Mouse (Mus musculus) neural tube, embryonic 14.5 days (tissue): ENCODE measurements at regions not wholly inside any gene's neighbourhood (a gene's known extent, or its start where the extent isn't known, plus 50 kb on each side); places are given as distances from the start of the nearest gene placed in this dataset.

Experiments used
- ATAC-seq: fragments of 200-750 bp; cut with Nextera tagmentation; 2 replicates; pipeline ENCODE4 v1.8.0; 2017; ENCODE audit warnings: low read depth, mild to moderate bottlenecking, moderate TSS enrichment, moderate library complexity
- H3K27ac ChIP-seq: fragments of 300-500 bp; sonication (generic); 2 replicates; pipeline ENCODE4 v1.5.1; 2014; ENCODE audit warnings: low read depth, mild to moderate bottlenecking, control low read depth, low read length, moderate library complexity, mixed read lengths
- H3K27me3 ChIP-seq: fragments of 300-500 bp; sonication (generic); 2 replicates; pipeline ENCODE4 v1.6.1; 2014; ENCODE audit warnings: low read length; ENCODE audit not compliant: control insufficient read depth, insufficient read depth
- H3K36me3 ChIP-seq: fragments of 300-500 bp; sonication (generic); 2 replicates; pipeline ENCODE4 v1.6.1; 2014; ENCODE audit warnings: low read length, mixed read lengths; ENCODE audit not compliant: control insufficient read depth, insufficient read depth
- H3K4me1 ChIP-seq: fragments of 300-500 bp; sonication (generic); 2 replicates; pipeline ENCODE4 v1.6.1; 2014; ENCODE audit warnings: low read length; ENCODE audit not compliant: control insufficient read depth, insufficient read depth
- H3K4me2 ChIP-seq: fragments of 300-500 bp; sonication (generic); 2 replicates; pipeline ENCODE4 v1.6.1; 2014; ENCODE audit warnings: mild to moderate bottlenecking, low read depth, low read length, control low read depth
- H3K4me3 ChIP-seq: fragments of 300-500 bp; sonication (generic); 2 replicates; pipeline ENCODE4 v1.5.1; 2014; ENCODE audit warnings: low read depth, low read length, control low read depth, mixed read lengths
- H3K9ac ChIP-seq: fragments of 300-500 bp; sonication (generic); replicated peaks from 2 replicates; pipeline ENCODE4 v1.6.1; 2014; ENCODE audit warnings: low read depth, mild to moderate bottlenecking, control low read depth, low read length, mixed read lengths
- H3K9me3 ChIP-seq: fragments of 300-500 bp; sonication (generic); 2 replicates; pipeline ENCODE4 v1.6.1; 2016; ENCODE audit warnings: low read length; ENCODE audit not compliant: control insufficient read depth
- WGBS: fragments of 180-500 bp; shearing (Covaris S2); extraction: QIAGEN DNeasy Blood & Tissue Kit; methylation state at CpG from one replicate; pipeline ENCODE4 v1.1.7; 2014; 5-methylcytosine and 5-hydroxymethylcytosine counted together

DNA sequence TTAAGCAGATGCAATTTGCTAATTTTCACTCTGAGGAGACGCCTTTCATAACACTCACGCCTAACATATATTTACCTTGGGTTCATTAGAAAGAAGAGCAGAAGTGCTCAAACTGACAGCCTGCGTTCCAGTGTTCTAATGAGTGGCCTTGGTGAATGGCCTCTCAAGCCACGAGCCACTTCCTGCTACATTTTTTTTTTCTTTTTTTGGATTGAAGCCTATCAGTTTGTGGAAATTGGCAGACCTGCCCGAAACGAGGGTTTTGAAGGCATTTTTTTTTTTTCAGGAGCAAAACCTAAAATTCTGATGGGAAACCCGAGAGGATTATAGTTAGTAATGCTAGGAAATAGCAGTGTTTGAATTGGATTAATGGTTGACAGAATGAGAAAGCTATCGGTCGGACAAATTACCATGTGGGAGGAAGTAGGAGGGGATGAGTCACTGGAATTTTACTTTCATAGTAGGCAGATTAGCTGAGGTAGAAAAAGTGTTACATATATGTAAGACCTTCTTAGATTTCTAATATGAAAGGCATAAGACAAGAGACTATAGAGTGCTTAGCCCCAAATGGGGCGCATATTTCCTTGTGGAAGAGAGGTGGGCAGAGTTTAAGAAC, 113.7 kb upstream of the Cwc22 start:
- 79% methylated on average over 10 of the region's 10 CpGs for WGBS
- Histone ChIP-seq H3K27me3 (no peaks in the 10 kb centered on the region), H3K4me2 (no peak overlapping the region), H3K4me3 (no peak overlapping the region), H3K27ac (no peak overlapping the region), H3K36me3 (no peaks in the 10 kb centered on the region), H3K9me3 (no peaks in the 10 kb centered on the region), H3K9ac (no peak overlapping the region), H3K4me1 (0 out of 2 replicates have a peak, but pooled peaks cover 4% of the 10 kb centered on the region)
- ATAC-seq = no peak

DNA sequence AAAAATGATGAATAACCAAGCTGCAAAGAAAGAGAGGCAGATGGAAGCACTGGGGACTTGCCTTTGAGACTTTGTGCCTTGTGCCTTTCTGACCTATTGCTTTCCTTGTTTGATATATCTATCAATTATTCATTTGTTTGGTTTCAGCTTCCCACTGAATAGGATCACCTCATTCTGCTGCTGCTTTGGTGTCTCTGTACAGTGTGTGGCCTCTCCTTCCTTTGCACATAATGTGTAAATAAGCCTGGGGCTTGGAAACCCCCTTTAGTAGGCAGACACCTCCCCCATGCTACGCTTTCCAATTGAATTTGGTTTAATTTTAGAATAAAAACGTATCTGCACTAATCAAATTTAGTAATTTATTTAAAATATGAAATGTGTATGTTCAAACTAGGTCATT, 112.8 kb upstream of the Cwc22 start:
- no peak for ATAC-seq
- 74% methylated on average over 2 of the region's 2 CpGs for WGBS
- Histone ChIP-seq H3K36me3 (no peaks in the 10 kb centered on the region), H3K9me3 (no peaks in the 10 kb centered on the region), H3K9ac (no peak overlapping the region), H3K4me1 (no peaks in the 10 kb centered on the region), H3K4me3 (no peak overlapping the region), H3K27me3 (no peaks in the 10 kb centered on the region), H3K27ac (no peak overlapping the region), H3K4me2 (no peak overlapping the region)

DNA sequence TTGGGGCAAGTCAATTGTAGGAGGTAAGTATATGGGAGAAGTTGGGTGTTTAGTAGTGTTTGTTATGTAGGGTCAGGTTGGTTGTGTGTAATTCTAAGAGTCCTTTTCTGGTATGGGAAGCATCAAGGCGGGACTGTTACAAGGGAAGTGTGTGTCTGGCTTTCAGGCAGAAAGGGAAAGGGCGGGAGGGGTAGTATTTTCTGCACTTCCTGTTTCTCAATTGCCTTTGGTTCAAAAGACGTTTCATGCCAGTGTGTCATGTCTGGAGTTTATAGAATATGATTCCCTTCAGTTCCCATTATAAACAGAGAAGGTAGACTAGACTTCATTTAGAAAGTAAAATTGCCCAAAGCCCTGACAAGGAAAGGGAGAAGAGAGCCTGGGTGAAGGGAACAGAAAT, 107.7 kb upstream of the Cwc22 start:
- no peak overlapping the region for H3K4me2 ChIP-seq
- ATAC-seq = no peak
- WGBS = 78% methylated on average over 3 of the region's 3 CpGs
- H3K27me3 ChIP-seq = no peaks in the 10 kb centered on the region
- no peaks in the 10 kb centered on the region for H3K9me3 ChIP-seq
- H3K36me3 ChIP-seq = no peaks in the 10 kb centered on the region
- no peak overlapping the region for H3K27ac ChIP-seq
- no peak overlapping the region for H3K4me3 ChIP-seq
- H3K4me1 ChIP-seq = peaks cover 6% of the 10 kb centered on the region; the same call in 1 of the 2 replicates
- H3K9ac ChIP-seq = no peak overlapping the region

DNA sequence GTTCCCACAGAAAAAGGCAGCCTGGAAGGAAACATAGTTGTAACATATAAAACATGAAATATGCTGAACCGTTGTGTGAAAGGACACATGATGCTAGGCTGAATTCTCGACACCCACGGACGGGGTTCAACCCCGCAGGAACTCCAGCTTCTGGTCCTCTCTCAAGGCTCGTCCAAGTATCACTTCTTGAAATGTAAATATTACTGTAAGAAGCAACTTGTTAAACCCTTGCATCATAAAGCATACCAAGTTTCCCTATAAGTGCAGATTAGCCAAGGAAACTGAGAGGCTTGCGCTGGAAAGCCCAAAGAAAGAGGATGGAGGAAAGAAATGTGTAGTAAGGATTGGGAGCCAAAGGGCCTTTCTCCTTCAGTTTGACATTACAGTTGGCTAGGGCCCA, 104.4 kb upstream of the Cwc22 start:
- Histone ChIP-seq H3K27me3 (no peaks in the 10 kb centered on the region), H3K9me3 (no peaks in the 10 kb centered on the region), H3K4me3 (no peak overlapping the region), H3K4me2 (no peak overlapping the region), H3K9ac (no peak overlapping the region), H3K4me1 (peaks cover 10% of the 10 kb centered on the region; the same call in 1 of the 2 replicates), H3K27ac (no peak overlapping the region), H3K36me3 (no peaks in the 10 kb centered on the region)
- ATAC-seq = no peak
- 92% methylated on average over 7 of the region's 7 CpGs for WGBS

DNA sequence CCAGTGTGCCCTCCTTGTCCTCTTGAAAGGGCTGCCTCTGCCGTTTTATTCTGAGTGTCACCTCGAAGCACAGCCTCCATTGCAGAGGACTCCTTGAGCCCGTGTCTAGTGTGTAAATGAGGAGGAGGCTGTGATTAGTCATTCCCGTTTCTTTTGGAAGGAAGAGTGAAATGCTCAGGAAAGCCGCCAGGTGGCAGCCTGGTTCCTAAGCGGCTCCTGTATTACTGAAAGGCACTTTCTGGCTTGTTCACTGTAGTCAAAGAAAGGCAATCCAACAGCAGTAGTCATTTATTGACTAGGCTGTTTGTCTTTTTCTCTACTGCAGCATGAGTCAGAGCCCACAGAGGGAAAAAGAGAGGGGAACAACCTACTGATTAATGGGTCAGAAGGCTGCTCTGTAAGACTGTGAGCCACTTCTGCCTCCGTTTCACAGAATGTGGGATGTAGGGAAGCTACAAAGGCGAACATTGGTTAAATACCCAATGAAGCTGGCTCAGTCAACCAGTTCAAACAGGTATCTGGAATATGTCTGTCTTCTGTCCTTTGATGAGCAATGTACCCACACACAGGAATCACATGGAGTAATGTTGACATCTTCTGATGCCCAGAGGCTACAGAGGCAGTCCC, 103.2 kb upstream of the Cwc22 start:
- 14% methylated on average over 8 of the region's 8 CpGs for WGBS
- H3K27ac ChIP-seq = no peak overlapping the region
- peak overlapping the region; percentile 21 for H3K4me3 ChIP-seq
- H3K4me2 ChIP-seq = peak overlapping the region; percentile 48
- H3K36me3 ChIP-seq = no peaks in the 10 kb centered on the region
- peak; percentile 87 for ATAC-seq
- H3K9me3 ChIP-seq = no peaks in the 10 kb centered on the region
- H3K9ac ChIP-seq = no peak overlapping the region
- no peaks in the 10 kb centered on the region for H3K27me3 ChIP-seq
- H3K4me1 ChIP-seq = peaks cover 10% of the 10 kb centered on the region; the same call in 1 of the 2 replicates

DNA sequence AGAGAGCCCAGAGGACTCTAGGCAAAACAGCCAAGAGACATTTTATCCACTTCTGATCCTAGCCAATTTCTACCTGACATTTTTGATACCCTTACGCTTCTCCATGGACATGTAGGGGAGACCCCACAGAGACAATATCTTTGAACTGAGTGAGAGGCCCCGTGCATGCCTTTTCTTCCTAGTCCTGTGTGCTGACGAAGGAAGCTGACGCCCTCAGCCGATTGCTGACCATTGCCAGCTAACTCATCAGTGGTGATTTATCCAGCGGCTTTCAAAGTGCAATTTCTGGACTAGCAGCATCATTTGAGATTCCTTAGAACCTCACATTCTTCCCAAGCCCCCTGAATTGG, 102.5 kb upstream of the Cwc22 start:
- WGBS = 57% methylated on average over 6 of the region's 6 CpGs
- H3K27ac ChIP-seq = no peak overlapping the region

DNA sequence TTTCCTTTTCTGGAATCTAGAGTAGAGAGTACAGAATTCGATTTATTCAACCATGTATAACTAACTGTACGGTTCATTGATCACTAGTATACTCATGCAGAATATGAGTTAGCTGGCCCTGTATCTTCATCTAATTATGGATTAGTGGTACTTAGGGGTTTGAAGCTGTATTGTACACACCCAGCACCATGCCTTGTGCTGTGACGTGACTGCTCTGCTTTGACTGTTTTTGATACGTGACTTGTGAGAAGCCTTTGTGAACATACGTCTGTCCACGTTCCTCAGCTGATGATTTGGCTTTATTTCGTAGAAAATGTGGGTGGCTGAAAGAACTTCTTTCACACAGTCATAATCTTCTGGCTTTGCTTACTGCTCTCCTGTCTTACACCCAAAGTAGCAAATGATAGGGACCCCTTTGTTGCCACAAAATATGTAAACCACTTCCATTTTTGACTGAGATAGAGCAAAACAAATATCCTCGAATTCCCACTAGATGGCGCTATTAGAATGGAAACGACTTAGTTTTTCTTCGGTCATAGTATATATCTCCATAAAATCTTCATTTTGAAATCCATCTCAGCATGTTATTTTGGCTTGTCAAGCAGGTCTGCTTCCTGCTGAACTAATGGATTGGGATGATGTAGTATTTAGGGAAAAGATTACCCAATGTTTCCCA, 102.0 kb upstream of the Cwc22 start:
- no peak overlapping the region for H3K9ac ChIP-seq

More for the DNA sequence above, 102.5 kb upstream of the Cwc22 start:
- H3K4me3 ChIP-seq = no peak overlapping the region; the same call in 1 of the 2 replicates
- ATAC-seq = peak; percentile 58
- no peak overlapping the region for H3K9ac ChIP-seq
- peak overlapping the region; percentile 48 for H3K4me2 ChIP-seq
- no peaks in the 10 kb centered on the region for H3K27me3 ChIP-seq
- H3K4me1 ChIP-seq = peaks cover 10% of the 10 kb centered on the region; the same call in 1 of the 2 replicates
- H3K9me3 ChIP-seq = no peaks in the 10 kb centered on the region
- H3K36me3 ChIP-seq = no peaks in the 10 kb centered on the region

DNA sequence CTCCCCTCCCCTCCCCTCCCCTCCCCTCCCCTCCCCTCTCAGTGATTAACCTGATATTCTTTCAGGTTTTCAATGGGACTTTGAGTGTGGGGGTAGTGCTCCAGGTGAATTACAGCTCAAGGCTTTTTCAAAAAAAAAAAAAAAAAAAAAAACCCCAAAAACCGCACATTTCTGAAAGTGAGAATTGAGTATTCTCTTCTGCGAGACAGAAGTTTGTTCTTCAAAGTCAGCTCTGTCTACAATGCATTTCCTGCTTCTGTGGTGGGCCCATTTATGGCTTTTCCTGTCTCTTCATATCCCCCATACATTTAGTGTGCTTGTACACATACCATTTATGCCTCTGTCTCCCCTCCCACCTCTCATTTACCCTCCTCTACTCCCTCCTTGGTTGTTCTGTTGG, 81.1 kb upstream of the Cwc22 start:
- Histone ChIP-seq H3K9ac (no peak overlapping the region), H3K36me3 (no peaks in the 10 kb centered on the region), H3K27ac (no peak overlapping the region), H3K4me1 (no peaks in the 10 kb centered on the region), H3K27me3 (no peaks in the 10 kb centered on the region), H3K9me3 (no peaks in the 10 kb centered on the region), H3K4me3 (no peak overlapping the region), H3K4me2 (no peak overlapping the region)
- ATAC-seq = no peak
- WGBS = 89% methylated on average over 2 of the region's 2 CpGs

More for the DNA sequence above, 102.0 kb upstream of the Cwc22 start:
- Histone ChIP-seq H3K4me2 (peak overlapping the region; percentile 48; the same call in 1 of the 2 replicates), H3K9me3 (no peaks in the 10 kb centered on the region), H3K4me3 (no peak overlapping the region), H3K27me3 (no peaks in the 10 kb centered on the region), H3K4me1 (peaks cover 10% of the 10 kb centered on the region; the same call in 1 of the 2 replicates), H3K36me3 (no peaks in the 10 kb centered on the region), H3K27ac (no peak overlapping the region)
- 41% methylated on average over 11 of the region's 11 CpGs for WGBS
- ATAC-seq = peak; percentile 64

DNA sequence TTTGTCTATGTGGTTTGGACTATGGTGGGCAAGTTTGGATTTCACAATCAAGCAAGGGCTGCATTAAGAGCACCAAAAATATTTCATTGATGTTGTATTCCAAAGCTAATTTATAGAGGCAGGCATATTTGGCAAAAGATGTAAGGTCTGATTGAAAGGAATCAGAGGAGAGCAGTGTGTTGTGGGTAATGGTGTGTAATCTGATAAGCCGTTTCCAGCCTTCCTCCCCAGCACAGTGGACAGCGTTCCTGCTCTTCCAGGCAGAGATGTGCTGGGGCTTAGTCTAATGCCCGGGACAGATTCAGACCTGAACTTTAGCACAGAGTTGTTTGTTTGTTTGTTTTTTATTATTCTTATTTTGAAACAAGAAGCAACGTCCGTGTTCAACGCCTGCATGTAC, 80.6 kb upstream of the Cwc22 start:
- ATAC-seq = no peak
- no peaks in the 10 kb centered on the region for H3K9me3 ChIP-seq
- no peaks in the 10 kb centered on the region for H3K36me3 ChIP-seq
- H3K4me1 ChIP-seq = no peaks in the 10 kb centered on the region
- no peak overlapping the region for H3K9ac ChIP-seq
- H3K4me2 ChIP-seq = no peak overlapping the region
- 66% methylated on average over 6 of the region's 6 CpGs for WGBS
- H3K4me3 ChIP-seq = no peak overlapping the region
- no peak overlapping the region for H3K27ac ChIP-seq
- no peaks in the 10 kb centered on the region for H3K27me3 ChIP-seq
